Mouse (Mus musculus): ENCODE data around the gene Polr2e. TPM values are rescaled to one million over a fixed set of nuclear protein-coding genes. Genes with fewer than 3 reads are reported as not detected.

Polr2e gene
- polyA plus RNA-seq, 1 experiment = 216 TPM

- no peak for TF ChIP-seq POLR2A (IDR thresholded peaks at IDR 0.05; ENCODE audit: borderline replicate concordance, extremely low read depth, insufficient read depth, insufficient read length, poor library complexity, severe bottlenecking)
- DNase-seq (ENCODE audit: low read depth) = no peak
Measured at GRCm38 (mm10) chr10:80032799-80033480, 6.7 kb downstream of the Polr2e start.

GRCm38 (mm10) chr10:80030736-80031135, 8.9 kb downstream of the Polr2e start:
- TF ChIP-seq CTCF (IDR thresholded peaks at IDR 0.05; ENCODE audit: borderline replicate concordance, extremely low read depth, insufficient read depth, insufficient read length) (no peak), POLR2A (IDR thresholded peaks at IDR 0.05; ENCODE audit: borderline replicate concordance, extremely low read depth, insufficient read depth, insufficient read length, poor library complexity, severe bottlenecking) (no peak)
- DNase-seq (ENCODE audit: low read depth) = no peak

- no peak for TF ChIP-seq POLR2A (IDR thresholded peaks at IDR 0.05; ENCODE audit: borderline replicate concordance, extremely low read depth, insufficient read depth, insufficient read length, poor library complexity, severe bottlenecking)
- no peak for TF ChIP-seq CTCF (IDR thresholded peaks at IDR 0.05; ENCODE audit: borderline replicate concordance, extremely low read depth, insufficient read depth, insufficient read length)
- DNase-seq (ENCODE audit: low read depth) = no peak
Measured at GRCm38 (mm10) chr10:80030191-80030590, 9.4 kb downstream of the Polr2e start.

DNA sequence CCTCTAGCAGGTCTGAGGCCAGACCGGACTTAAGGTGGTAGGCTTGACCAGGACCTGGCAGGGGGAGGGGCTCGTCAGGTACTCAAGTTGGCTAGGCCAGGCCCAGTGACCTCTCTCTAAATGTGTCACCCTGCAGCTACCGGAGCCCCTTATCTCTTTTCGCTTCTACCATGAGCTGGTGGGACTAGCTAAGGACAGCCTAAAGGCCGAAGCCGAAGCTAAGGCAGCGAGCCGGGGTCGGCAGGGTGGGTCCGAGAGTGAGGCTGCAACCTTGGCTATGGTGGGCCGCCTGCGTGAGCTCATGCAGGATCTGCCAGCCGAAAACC, 11.1 kb downstream of the Polr2e start:
- no peak for TF ChIP-seq POLR2A (IDR thresholded peaks at IDR 0.05; ENCODE audit: borderline replicate concordance, extremely low read depth, insufficient read depth, insufficient read length, poor library complexity, severe bottlenecking)
- no peak for TF ChIP-seq CTCF (IDR thresholded peaks at IDR 0.05; ENCODE audit: borderline replicate concordance, extremely low read depth, insufficient read depth, insufficient read length)

GRCm38 (mm10) chr10:80027681-80028520, 11.7 kb downstream of the Polr2e start:
- TF ChIP-seq CTCF (IDR thresholded peaks at IDR 0.05; ENCODE audit: borderline replicate concordance, extremely low read depth, insufficient read depth, insufficient read length) (no peak), POLR2A (IDR thresholded peaks at IDR 0.05; ENCODE audit: borderline replicate concordance, extremely low read depth, insufficient read depth, insufficient read length, poor library complexity, severe bottlenecking) (no peak)
- no peak for DNase-seq (ENCODE audit: low read depth)

More for the DNA sequence above, 11.1 kb downstream of the Polr2e start:
- DNase-seq (ENCODE audit: low read depth) = no peak

DNA sequence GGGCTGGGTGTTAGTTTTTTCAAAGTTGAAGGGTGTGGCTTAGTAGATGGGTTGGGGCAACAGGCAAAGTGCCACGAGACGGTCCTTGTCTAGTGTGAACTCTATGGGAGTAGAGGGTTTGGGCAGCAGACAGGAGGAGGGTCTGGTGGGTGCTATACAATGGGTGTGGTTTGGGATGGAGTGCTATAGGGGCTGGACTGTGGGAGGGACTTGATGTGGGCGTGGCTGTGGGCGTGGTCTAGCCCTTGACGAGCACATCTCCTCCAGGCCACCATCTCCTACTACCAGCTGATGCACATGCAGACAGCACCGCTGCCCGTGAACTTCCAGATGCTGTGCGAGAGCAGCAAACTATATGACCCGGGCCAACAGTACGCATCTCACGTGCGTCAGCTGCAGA, 13.7 kb downstream of the Polr2e start:
- TF ChIP-seq CTCF (IDR thresholded peaks at IDR 0.05; ENCODE audit: borderline replicate concordance, extremely low read depth, insufficient read depth, insufficient read length) = no peak
- TF ChIP-seq POLR2A (IDR thresholded peaks at IDR 0.05; ENCODE audit: borderline replicate concordance, extremely low read depth, insufficient read depth, insufficient read length, poor library complexity, severe bottlenecking) = no peak
- DNase-seq (ENCODE audit: low read depth) = no peak

DNA sequence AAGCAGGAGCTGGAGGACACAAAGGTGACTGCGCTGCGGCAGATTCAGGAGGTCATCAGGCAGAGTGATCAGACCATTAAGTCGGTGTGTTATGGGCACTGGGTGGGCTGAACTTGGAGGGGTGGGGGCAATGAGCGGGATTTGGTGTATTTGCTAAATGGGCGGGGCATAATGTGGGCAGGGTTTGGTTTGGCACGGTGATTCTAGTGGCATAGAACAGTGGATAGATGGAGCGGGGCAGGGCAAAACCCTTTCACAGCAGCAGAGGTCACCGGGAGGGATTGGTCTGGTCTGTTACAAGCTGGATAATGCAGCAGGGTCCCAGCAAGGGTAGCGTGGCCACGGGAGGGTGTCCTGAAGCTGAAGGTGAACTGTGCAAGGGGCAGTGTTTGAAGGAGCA, 14.1 kb downstream of the Polr2e start:
- TF ChIP-seq CTCF (IDR thresholded peaks at IDR 0.05; ENCODE audit: borderline replicate concordance, extremely low read depth, insufficient read depth, insufficient read length) (no peak), POLR2A (IDR thresholded peaks at IDR 0.05; ENCODE audit: borderline replicate concordance, extremely low read depth, insufficient read depth, insufficient read length, poor library complexity, severe bottlenecking) (no peak)
- no peak for DNase-seq (ENCODE audit: low read depth)

DNA sequence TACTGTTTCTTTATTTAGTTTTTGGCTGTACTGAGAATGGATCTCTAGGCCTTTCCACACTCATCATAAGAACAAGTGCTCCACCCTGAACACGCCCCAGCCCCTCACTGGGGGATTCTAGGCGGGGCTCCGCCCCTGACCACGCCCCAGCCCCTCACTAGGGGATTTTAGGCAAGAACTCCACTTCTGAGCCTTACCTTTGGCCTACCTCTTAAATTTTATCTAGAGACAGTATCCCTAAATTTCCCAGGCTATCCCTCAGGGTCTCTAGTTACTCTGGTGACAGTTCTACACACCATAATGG, 14.6 kb downstream of the Polr2e start:
- DNase-seq (ENCODE audit: low read depth) = no peak
- TF ChIP-seq POLR2A (IDR thresholded peaks at IDR 0.05; ENCODE audit: borderline replicate concordance, extremely low read depth, insufficient read depth, insufficient read length, poor library complexity, severe bottlenecking) (no peak), CTCF (IDR thresholded peaks at IDR 0.05; ENCODE audit: borderline replicate concordance, extremely low read depth, insufficient read depth, insufficient read length) (no peak)

GRCm38 (mm10) chr10:80024229-80025043, 15.2 kb downstream of the Polr2e start:
- TF ChIP-seq POLR2A (IDR thresholded peaks at IDR 0.05; ENCODE audit: borderline replicate concordance, extremely low read depth, insufficient read depth, insufficient read length, poor library complexity, severe bottlenecking) = no peak
- TF ChIP-seq CTCF (IDR thresholded peaks at IDR 0.05; ENCODE audit: borderline replicate concordance, extremely low read depth, insufficient read depth, insufficient read length) = no peak
- no peak for DNase-seq (ENCODE audit: low read depth)

- TF ChIP-seq POLR2A (IDR thresholded peaks at IDR 0.05; ENCODE audit: borderline replicate concordance, extremely low read depth, insufficient read depth, insufficient read length, poor library complexity, severe bottlenecking) (no peak), CTCF (IDR thresholded peaks at IDR 0.05; ENCODE audit: borderline replicate concordance, extremely low read depth, insufficient read depth, insufficient read length) (no peak)
- DNase-seq (ENCODE audit: low read depth) = no peak
Measured at GRCm38 (mm10) chr10:80023758-80024157, 15.8 kb downstream of the Polr2e start.

GRCm38 (mm10) chr10:80022806-80023205, 16.8 kb downstream of the Polr2e start:
- TF ChIP-seq CTCF (IDR thresholded peaks at IDR 0.05; ENCODE audit: borderline replicate concordance, extremely low read depth, insufficient read depth, insufficient read length) (no peak), POLR2A (IDR thresholded peaks at IDR 0.05; ENCODE audit: borderline replicate concordance, extremely low read depth, insufficient read depth, insufficient read length, poor library complexity, severe bottlenecking) (no peak)

More at GRCm38 (mm10) chr10:80022806-80023205, 16.8 kb downstream of the Polr2e start:
- DNase-seq (ENCODE audit: low read depth) = no peak
